Mouse (Mus musculus) neural tube, embryonic 15.5 days (tissue): ENCODE results near the gene Tnks2. TPM values are rescaled to one million over a fixed set of nuclear protein-coding genes. Genes with fewer than 3 reads are reported as not detected.
"Not testable (repeated sequence)": the region's sequence is repeated elsewhere in the genome, so short reads cannot be mapped to it uniquely, and the experiment has no call there.

Source experiments
- ATAC-seq: fragments of 200-750 bp; cut with Nextera tagmentation; 2 replicates; pipeline ENCODE4 v1.8.0; 2017; ENCODE audit warnings: mild to moderate bottlenecking, moderate TSS enrichment, moderate library complexity; ENCODE audit not compliant: low FRiP score
- H3K27ac ChIP-seq: fragments of 300-500 bp; sonication (generic); replicated peaks from 2 replicates; pipeline ENCODE4 v1.5.1; 2015; ENCODE audit warnings: mild to moderate bottlenecking, inconsistent platforms
- H3K27me3 ChIP-seq: fragments of 300-500 bp; sonication (generic); replicated peaks from 2 replicates; pipeline ENCODE4 v1.6.1; 2015; ENCODE audit warnings: inconsistent platforms
- H3K36me3 ChIP-seq: fragments of 300-500 bp; sonication (generic); 2 replicates; pipeline ENCODE4 v1.6.1; 2015; ENCODE audit warnings: inconsistent platforms
- H3K4me1 ChIP-seq: fragments of 300-500 bp; sonication (generic); 2 replicates; pipeline ENCODE4 v1.6.1; 2015; ENCODE audit warnings: inconsistent platforms
- H3K4me2 ChIP-seq: fragments of 300-500 bp; sonication (generic); 2 replicates; pipeline ENCODE4 v1.6.1; 2015; ENCODE audit warnings: inconsistent platforms, mild to moderate bottlenecking, moderate library complexity
- H3K4me3 ChIP-seq: fragments of 300-500 bp; sonication (generic); replicated peaks from 2 replicates; pipeline ENCODE4 v1.5.1; 2015; ENCODE audit warnings: mild to moderate bottlenecking, inconsistent platforms
- H3K9ac ChIP-seq: fragments of 300-500 bp; sonication (generic); replicated peaks from 2 replicates; pipeline ENCODE4 v1.6.1; 2015; ENCODE audit warnings: mild to moderate bottlenecking, inconsistent platforms
- H3K9me3 ChIP-seq: fragments of 300-500 bp; sonication (generic); replicated peaks from 2 replicates; pipeline ENCODE4 v1.6.1; 2016; ENCODE audit warnings: inconsistent platforms
- WGBS: fragments of 180-500 bp; shearing (Covaris S2); methylation state at CpG from one replicate; pipeline ENCODE4 v1.1.7; 2015; ENCODE audit warnings: mixed read lengths; 5-methylcytosine and 5-hydroxymethylcytosine counted together
- polyA plus RNA-seq: library from polyadenylated mRNA; unstranded; fragments of >200 nt; fragmentation: Nextera tagmentation; extraction: Ambion mirVana; gene quantifications from 2 replicates; pipeline ENCODE4 v1.2.1, GENCODE M21; 2015

The Tnks2 gene
- polyA plus RNA-seq, 1 experiment from 2014 or later = 36.5 TPM

DNA sequence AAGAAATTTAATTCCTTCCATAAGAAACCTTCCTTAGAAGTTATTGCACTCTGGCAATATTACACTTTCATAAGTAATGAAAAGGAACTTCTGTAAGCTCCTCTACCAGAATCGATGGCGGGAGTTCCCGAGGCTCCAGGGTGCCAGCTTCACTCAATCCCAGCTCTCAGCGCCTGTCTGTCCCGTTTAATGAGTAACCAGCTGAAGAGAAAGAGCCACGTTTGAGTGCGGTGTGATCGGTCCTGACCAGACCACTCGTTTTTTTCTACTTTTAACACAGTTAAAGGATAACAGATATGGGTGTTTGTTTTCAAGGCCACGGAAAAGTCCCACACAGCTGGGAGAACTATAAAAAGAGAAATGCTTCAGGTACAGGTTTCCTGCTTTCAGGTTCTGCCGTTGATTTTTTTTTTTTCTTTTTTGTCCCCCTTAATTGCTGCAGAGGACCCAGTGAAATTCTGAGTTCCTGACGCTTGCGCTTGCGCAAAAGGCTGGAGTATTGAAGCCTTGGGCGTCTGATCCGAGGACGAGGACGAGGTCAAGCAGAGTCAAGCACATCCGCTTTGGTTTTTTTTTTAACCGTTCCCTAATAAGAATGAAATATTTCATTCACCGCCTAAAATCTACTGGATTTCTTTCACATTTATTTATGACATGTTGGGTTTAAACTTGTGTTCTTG, 25.5 kb upstream of the Tnks2 start:
- no peak overlapping the region for H3K27ac ChIP-seq
- peak overlapping the region; percentile 34 for H3K4me2 ChIP-seq
- H3K9me3 ChIP-seq = no peaks in the 10 kb centered on the region
- no peaks in the 10 kb centered on the region for H3K36me3 ChIP-seq
- 34% methylated on average over 21 of the region's 21 CpGs for WGBS
- no peak overlapping the region for H3K4me3 ChIP-seq
- H3K9ac ChIP-seq = no peak overlapping the region
- no peak for ATAC-seq
- H3K27me3 ChIP-seq = no peaks in the 10 kb centered on the region
- H3K4me1 ChIP-seq = no peaks in the 10 kb centered on the region

GRCm38 (mm10) chr19:36809476-36810168, 24.4 kb upstream of the Tnks2 start:
- Histone ChIP-seq H3K27ac (no peak overlapping the region), H3K36me3 (no peaks in the 10 kb centered on the region), H3K4me1 (no peaks in the 10 kb centered on the region), H3K27me3 (no peaks in the 10 kb centered on the region), H3K4me2 (no peak overlapping the region; the same call in 1 of the 2 replicates), H3K4me3 (no peak overlapping the region), H3K9ac (no peak overlapping the region), H3K9me3 (no peaks in the 10 kb centered on the region)
- peak; percentile 56; the same call in 1 of the 2 replicates for ATAC-seq
- WGBS = 40% methylated on average over 12 of the region's 12 CpGs

- H3K27ac ChIP-seq = no peak overlapping the region
- no peak overlapping the region for H3K9ac ChIP-seq
- 36% methylated on average over 8 of the region's 8 CpGs for WGBS
- H3K4me1 ChIP-seq = peaks cover 3% of the 10 kb centered on the region; the same call in 1 of the 2 replicates
- H3K9me3 ChIP-seq = no peaks in the 10 kb centered on the region
- no peak overlapping the region for H3K4me3 ChIP-seq
- ATAC-seq = no peak
- H3K27me3 ChIP-seq = no peaks in the 10 kb centered on the region
- H3K36me3 ChIP-seq = no peaks in the 10 kb centered on the region
- H3K4me2 ChIP-seq = no peak overlapping the region
Measured at GRCm38 (mm10) chr19:36812011-36812410, 22.0 kb upstream of the Tnks2 start.

DNA sequence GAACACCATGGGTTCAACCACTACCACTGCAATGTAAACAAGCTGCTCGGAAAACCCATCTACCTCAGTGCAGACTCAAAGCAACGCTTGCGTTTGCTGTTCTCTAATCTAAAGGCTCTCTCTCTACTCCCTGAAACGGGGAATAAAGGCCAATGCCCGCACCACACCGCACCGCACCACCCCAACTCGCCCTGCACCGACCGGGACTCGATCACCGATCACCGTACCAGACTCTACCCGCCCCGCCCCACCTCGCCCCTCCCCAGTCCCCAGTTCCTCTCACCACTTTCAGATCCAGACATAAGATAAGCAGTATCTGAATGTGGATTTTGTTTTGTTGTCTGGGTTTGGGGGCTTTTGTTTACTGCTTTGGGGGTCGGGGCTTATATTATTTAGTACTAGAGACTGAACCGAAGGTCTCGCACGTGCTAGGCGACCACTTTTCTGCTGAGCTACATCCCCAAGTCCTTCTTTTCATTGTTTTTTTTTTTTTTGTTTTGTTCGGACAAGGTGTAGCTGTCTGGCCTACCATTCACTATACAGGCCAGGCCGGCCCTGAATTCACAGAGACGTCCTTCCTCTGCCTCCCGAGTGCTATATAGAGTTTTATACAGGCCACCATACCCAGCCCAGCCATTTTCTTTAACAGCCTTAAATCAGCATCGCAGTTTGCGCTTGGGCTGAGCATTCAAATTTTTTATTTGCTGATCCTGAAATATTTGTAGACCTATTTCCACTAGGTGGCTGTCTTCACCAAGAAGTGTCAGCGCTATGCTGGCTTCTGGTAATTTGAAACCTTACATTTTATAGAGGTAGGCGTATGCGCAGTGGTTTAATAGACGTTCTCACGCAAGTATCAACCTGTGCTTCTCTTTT, 18.4 kb upstream of the Tnks2 start:
- Histone ChIP-seq H3K27ac (no peak overlapping the region), H3K9ac (no peak overlapping the region)

DNA sequence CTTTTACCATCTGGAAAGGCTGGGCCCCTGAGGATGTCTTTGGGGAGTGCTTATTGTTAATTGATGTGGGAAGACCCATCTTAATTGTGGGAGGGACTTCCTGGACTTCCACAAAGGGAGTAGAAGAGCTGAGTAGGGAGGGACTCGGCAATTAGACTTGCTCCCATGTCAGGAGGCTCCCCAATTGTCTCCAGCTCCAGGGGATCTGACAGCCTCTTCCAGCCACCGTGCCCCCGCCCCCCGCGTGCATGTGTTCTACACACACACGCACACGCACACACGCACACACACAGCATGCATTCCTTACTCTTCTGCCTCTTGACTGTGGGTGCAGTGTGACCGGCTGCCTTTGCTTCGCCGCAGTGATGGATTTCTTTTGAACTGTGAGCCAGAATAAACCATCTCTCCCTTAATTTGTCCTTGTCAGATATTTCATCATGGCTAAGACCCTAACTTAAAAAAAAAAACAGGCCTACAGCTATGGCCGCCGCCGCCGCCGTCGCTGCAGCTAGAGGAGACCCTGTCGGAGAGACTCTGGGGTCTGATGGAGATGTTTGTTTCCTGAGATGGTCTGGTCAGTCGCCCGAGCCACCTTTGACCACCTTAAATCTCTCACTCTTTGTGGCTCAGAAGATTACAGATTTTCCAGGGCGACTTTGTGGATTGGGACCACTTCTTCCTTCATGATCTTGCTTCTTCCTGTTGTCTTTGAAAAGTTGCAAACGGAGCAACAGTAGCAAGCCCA, 15.7 kb upstream of the Tnks2 start:
- H3K9ac ChIP-seq = peak overlapping the region; percentile 43
- 2% methylated on average over 22 of the region's 22 CpGs for WGBS
- H3K36me3 ChIP-seq = no peaks in the 10 kb centered on the region
- peaks cover 13% of the 10 kb centered on the region for H3K4me1 ChIP-seq
- H3K4me3 ChIP-seq = peak overlapping the region; percentile 36
- no peaks in the 10 kb centered on the region for H3K27me3 ChIP-seq
- peak overlapping the region; percentile 62 for H3K4me2 ChIP-seq
- peak; percentile 51; the same call in 1 of the 2 replicates for ATAC-seq
- H3K27ac ChIP-seq = peak overlapping the region; percentile 39; the same call in 1 of the 2 replicates
- no peaks in the 10 kb centered on the region for H3K9me3 ChIP-seq

More for the DNA sequence above, 18.4 kb upstream of the Tnks2 start:
- Histone ChIP-seq H3K36me3 (no peaks in the 10 kb centered on the region), H3K4me2 (peak overlapping the region; percentile 54), H3K4me3 (peak overlapping the region; percentile 25), H3K4me1 (peaks cover 13% of the 10 kb centered on the region), H3K27me3 (no peaks in the 10 kb centered on the region), H3K9me3 (no peaks in the 10 kb centered on the region)
- ATAC-seq = peak; percentile 74; the same call in 1 of the 2 replicates
- WGBS = 20% methylated on average over 32 of the region's 32 CpGs

DNA sequence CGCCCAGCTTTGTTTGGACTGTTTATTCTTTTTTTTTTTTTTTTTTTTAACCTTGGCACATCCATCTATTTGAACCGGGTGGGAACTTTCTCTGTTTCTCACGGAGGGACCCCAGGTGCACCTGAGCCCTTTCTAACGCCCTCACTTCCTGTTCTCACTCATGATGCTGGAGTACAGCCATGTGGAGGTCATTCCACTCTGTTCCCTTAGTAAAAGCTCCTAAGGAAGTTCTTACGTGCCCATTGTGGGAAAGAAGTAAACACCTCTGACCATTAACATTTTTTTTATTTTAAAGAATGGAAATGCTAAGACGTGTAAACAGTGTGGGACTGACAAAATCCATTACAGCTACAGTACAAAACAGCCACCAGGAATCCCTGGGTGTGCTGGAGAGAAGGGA, 14.8 kb upstream of the Tnks2 start:
- no peak overlapping the region for H3K27ac ChIP-seq
- H3K27me3 ChIP-seq = no peaks in the 10 kb centered on the region
- H3K9ac ChIP-seq = no peak overlapping the region
- WGBS = 65% methylated on average over 6 of the region's 6 CpGs
- H3K4me2 ChIP-seq = no peak overlapping the region
- no peak overlapping the region for H3K4me3 ChIP-seq
- H3K4me1 ChIP-seq = peaks cover 13% of the 10 kb centered on the region
- H3K9me3 ChIP-seq = no peaks in the 10 kb centered on the region
- no peak for ATAC-seq
- no peaks in the 10 kb centered on the region for H3K36me3 ChIP-seq

DNA sequence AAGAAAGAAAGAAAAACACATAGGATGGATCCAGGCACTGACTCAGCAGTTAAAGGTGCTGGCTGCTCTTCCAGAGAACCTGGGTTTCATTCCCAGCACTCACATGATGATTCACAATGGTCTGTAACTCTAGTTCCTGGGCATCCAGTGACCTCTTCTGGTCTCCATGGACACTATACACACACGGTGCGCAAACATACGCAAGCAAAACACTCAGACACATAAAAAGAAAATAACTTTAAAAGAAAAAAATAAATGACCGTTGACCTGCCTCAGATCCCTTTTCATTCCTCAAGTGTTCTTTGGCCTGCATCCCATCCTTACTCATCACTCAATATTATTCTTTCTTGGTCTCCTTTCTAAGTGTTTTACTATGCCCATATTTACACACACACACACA, 13.6 kb upstream of the Tnks2 start:
- WGBS = 82% methylated on average over 4 of the region's 4 CpGs
- Histone ChIP-seq H3K4me2 (no peak overlapping the region), H3K4me1 (peaks cover 13% of the 10 kb centered on the region), H3K27ac (no peak overlapping the region), H3K4me3 (no peak overlapping the region), H3K9me3 (no peaks in the 10 kb centered on the region), H3K9ac (no peak overlapping the region), H3K36me3 (no peaks in the 10 kb centered on the region), H3K27me3 (no peaks in the 10 kb centered on the region)
- no peak for ATAC-seq

DNA sequence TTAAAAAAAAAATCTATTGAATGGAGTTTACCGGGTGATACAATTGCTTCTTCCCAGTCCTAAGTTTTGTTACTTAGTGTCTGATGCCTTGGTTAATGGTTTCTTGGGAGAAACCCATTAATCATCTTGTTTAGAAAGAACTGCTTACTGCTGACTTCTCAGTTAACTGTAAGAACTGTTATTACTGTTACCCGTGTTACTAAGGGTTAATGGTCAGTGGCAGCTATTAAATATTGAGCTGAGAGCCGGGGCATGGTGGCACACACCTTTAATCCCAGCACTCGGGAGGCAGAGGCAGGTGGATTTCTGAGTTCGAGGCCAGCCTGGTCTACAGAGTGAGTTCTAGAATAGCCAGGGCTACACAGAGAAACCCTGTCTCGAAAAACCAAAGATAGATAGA, 12.7 kb upstream of the Tnks2 start:
- not testable (repeated sequence) for H3K4me3 ChIP-seq, H3K4me2 ChIP-seq, H3K9me3 ChIP-seq, H3K27ac ChIP-seq, ATAC-seq, H3K36me3 ChIP-seq, H3K9ac ChIP-seq, H3K27me3 ChIP-seq
- peaks cover 11% of the 10 kb centered on the region for H3K4me1 ChIP-seq
- 81% methylated on average over 6 of the region's 6 CpGs for WGBS

DNA sequence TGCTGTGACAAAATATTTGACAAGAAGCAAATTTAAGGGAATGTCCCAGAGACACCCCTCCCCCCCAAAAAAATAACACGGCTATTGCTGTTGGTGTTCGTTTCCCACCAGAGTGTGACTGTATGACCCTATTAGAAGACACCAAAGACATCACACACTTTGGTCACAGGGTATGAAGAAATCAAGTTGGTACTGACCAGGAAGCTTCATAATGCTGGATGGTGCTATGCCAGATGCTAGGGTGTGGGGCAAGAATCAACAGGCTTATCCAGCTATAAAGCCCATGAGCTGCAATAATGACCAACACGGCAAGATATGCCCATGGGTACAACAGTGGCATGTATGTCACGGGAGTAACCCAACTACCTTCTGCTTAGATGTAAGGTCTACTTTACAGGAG, 11.3 kb upstream of the Tnks2 start:
- H3K27ac ChIP-seq = no peak overlapping the region
- ATAC-seq = no peak
- no peaks in the 10 kb centered on the region for H3K27me3 ChIP-seq
- H3K9ac ChIP-seq = no peak overlapping the region
- no peak overlapping the region for H3K4me2 ChIP-seq
- H3K4me1 ChIP-seq = peaks cover 11% of the 10 kb centered on the region
- no peaks in the 10 kb centered on the region for H3K9me3 ChIP-seq
- no peak overlapping the region for H3K4me3 ChIP-seq
- 97% methylated on average over 4 of the region's 4 CpGs for WGBS
- no peaks in the 10 kb centered on the region for H3K36me3 ChIP-seq

- Histone ChIP-seq H3K27ac (no peak overlapping the region), H3K27me3 (no peaks in the 10 kb centered on the region), H3K4me1 (no peaks in the 10 kb centered on the region), H3K4me2 (no peak overlapping the region), H3K36me3 (no peaks in the 10 kb centered on the region), H3K9ac (no peak overlapping the region), H3K4me3 (no peak overlapping the region), H3K9me3 (no peaks in the 10 kb centered on the region)
- no peak for ATAC-seq
- WGBS = 91% methylated on average over 5 of the region's 5 CpGs
Measured at GRCm38 (mm10) chr19:36827650-36828049, 6.4 kb upstream of the Tnks2 start.

DNA sequence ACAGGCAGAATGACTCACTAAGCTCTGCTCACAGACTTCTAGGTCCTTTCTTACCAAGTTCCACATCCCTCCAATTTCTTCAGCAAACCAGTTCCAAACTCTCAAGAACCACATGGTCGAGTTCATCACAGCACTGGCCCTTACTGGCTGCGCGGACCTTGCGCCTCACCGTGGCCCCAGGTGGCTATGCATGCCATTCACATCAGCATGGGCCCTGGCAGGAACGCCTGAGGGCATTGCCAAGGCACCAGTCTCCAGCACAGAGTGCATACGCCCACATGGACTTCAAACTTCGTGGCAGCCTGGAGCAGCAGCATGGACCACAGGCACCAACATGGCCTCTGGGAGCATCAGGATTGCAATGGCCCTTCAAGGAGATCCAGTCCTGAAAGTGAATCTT, 5.7 kb upstream of the Tnks2 start:
- ATAC-seq = no peak

More for the DNA sequence above, 5.7 kb upstream of the Tnks2 start:
- Histone ChIP-seq H3K9ac (no peak overlapping the region), H3K4me3 (no peak overlapping the region), H3K9me3 (no peaks in the 10 kb centered on the region), H3K4me1 (peaks cover 6% of the 10 kb centered on the region), H3K27ac (no peak overlapping the region), H3K27me3 (no peaks in the 10 kb centered on the region), H3K4me2 (no peak overlapping the region), H3K36me3 (no peaks in the 10 kb centered on the region)
- 53% methylated on average over 8 of the region's 8 CpGs for WGBS
